29 mouse cellular contexts compared by ENCODE assay signal in the genomic region with DNA sequence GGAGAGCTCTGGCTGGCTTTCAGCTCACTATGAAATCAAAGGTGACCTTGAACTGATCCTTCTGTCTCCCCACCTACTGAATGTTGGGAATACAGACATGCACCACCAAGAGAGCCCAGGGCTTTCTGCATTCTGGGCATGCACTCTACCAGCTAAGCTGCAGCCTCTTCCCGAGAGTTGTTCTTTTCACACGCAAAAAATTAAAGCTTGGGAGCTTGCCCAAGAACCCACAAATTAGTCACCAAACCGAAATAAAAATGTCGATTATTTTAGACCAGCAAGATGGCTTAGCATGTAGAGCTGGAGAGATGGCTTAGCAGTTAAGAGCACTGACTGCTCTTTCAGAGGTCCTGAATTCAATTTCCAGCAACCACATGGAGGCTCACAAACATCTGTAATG.
DNase-seq lines count a peak whose midpoint lies in the region; ATAC-seq and TF ChIP-seq lines count a peak whose summit lies in the region.
"Had no signal": no experiment of that assay in that cellular context is flagged by ENCODE, and none has a peak within 500 bp of the region (broad histone marks: within the 10 kb centered on the region; RNA-seq: fewer than 3 reads in every experiment).

No protein-coding gene starts in this region.

- no peaks in the 10 kb centered on the region for H3K27me3 ChIP-seq in Patski
- H3K27me3 ChIP-seq in liver, embryonic 12.5 days (replicated peaks): no peaks in the 10 kb centered on the region
- H3K27me3 ChIP-seq: CH12.LX; hindbrain, embryonic 13.5 days; limb, embryonic 12.5 days; stomach, embryonic 15.5 days had no signal

- no peaks in the 10 kb centered on the region for H3K4me1 ChIP-seq in liver, embryonic 12.5 days
- H3K4me1 ChIP-seq: stomach, embryonic 15.5 days had no signal

- H3K4me2 ChIP-seq in liver, embryonic 12.5 days: no peak overlapping the region
- H3K4me2 ChIP-seq: hindbrain, embryonic 13.5 days; limb, embryonic 12.5 days; liver, embryonic 11.5 days; stomach, embryonic 15.5 days had no signal

- 77% methylated on average over 4 of the region's 4 CpGs for WGBS in liver, embryonic 12.5 days (ENCODE audit: insufficient replicate concordance)

- POLR2A ChIA-PET in Patski (lab: Charles Lee): interaction anchor here (0.7 kb wide), 1 partner anchor 72 kb away, joined by 3 read pairs; no protein-coding TSS in a partner anchor

- intact Hi-C loops in left cerebral cortex, adult 2 months (cut with DNase I): no loop called here

- no peak for TF ChIP-seq CTCF in left cerebral cortex, adult 2 months (IDR thresholded peaks at IDR 0.05)
- no peak for TF ChIP-seq CTCF in Patski (IDR thresholded peaks at IDR 0.05)

- H3K27ac ChIP-seq in left cerebral cortex, adult 2 months: peak overlapping the region; percentile 50; the same call in 1 of the 2 replicates
- H3K27ac ChIP-seq in liver, embryonic 12.5 days: no peak overlapping the region
- H3K27ac ChIP-seq: heart, adult 2 months; hindbrain, embryonic 13.5 days; kidney, postnatal 0 days; limb, embryonic 12.5 days; midbrain, embryonic 10.5 days; stomach, embryonic 15.5 days had no signal

- H3K9me3 ChIP-seq in liver, embryonic 12.5 days (replicated peaks): no peaks in the 10 kb centered on the region
- H3K9me3 ChIP-seq: hindbrain, embryonic 13.5 days; limb, embryonic 12.5 days; midbrain, embryonic 10.5 days; stomach, embryonic 15.5 days had no signal

- CTCF ChIA-PET in Patski (lab: Charles Lee): interaction anchor here (0.9 to 1.0 kb wide), 2 partner anchors 13 to 17 kb away, joined by 3 to 4 read pairs; no protein-coding TSS in a partner anchor

- in situ Hi-C loops in Patski (cut with MboI; ENCODE audit: low pct_unique_long_range_greater_than_20kb): no loop called here

- peak; percentile 38 to 58 for DNase-seq in frontal cortex, postnatal 36 days (ENCODE audit: low spot score in 2 of 2)
- no peak for DNase-seq in frontal cortex, postnatal 25 days (ENCODE audit: low spot score in 2 of 2)
- DNase-seq in left cerebral cortex, adult 2 months (ENCODE audit: extremely low spot score in 1 of 2, low spot score in 2 of 2): peak; percentile 19 to 45
- DNase-seq in left cerebral cortex, adult 8-10 months (ENCODE audit: low spot score in 2 of 2): no peak
- DNase-seq in 3134 (ENCODE audit: extremely low read depth, insufficient read length, low spot score) (peak; percentile 23), Patski (ENCODE audit: low read depth, low spot score) (peak; percentile 39)
- no peak for DNase-seq in ovary, postnatal 14 days (ENCODE audit: low spot score)
- DNase-seq: adrenal gland, postnatal 14 days; B cell, adult 2 months; cerebellum, adult 8-10 months; gastrocnemius, postnatal 36 days; heart, adult 2 months; heart, postnatal 36 days; kidney, adult 2 months; lung, adult 18-20 months; lung, postnatal 10 days; thymus, adult 2 months; thymus, postnatal 4 days had no signal

- no peak overlapping the region for H3K4me3 ChIP-seq in left cerebral cortex, adult 2 months
- H3K4me3 ChIP-seq in liver, embryonic 12.5 days: no peak overlapping the region
- H3K4me3 ChIP-seq: heart, adult 2 months; hindbrain, embryonic 13.5 days; limb, embryonic 12.5 days; midbrain, embryonic 10.5 days; stomach, embryonic 15.5 days had no signal

- H3K36me3 ChIP-seq in liver, embryonic 12.5 days: no peaks in the 10 kb centered on the region
- H3K36me3 ChIP-seq: G1E; hindbrain, embryonic 13.5 days; limb, embryonic 12.5 days; midbrain, embryonic 10.5 days; stomach, embryonic 15.5 days had no signal

- no peak for ATAC-seq in Patski
- no peak for ATAC-seq in liver, embryonic 12.5 days
- ATAC-seq: forebrain, embryonic 14.5 days; inflammation-experienced regulatory T-cells, adult 6 months had no signal

- H3K9ac ChIP-seq in liver, embryonic 12.5 days: no peak overlapping the region
- H3K9ac ChIP-seq: hindbrain, embryonic 13.5 days; limb, embryonic 12.5 days; stomach, embryonic 15.5 days had no signal

Comparison
In these comparisons a context has a peak if more than half of its experiments do, and no peak if none do; other contexts are left out.
1. DNase-seq: peak in frontal cortex, postnatal 36 days (2 of 2), left cerebral cortex, adult 2 months (2 of 2), 3134 (single experiment) and Patski (single experiment); none in frontal cortex, postnatal 25 days (0 of 2), left cerebral cortex, adult 8-10 months (0 of 2) and ovary, postnatal 14 days (single experiment).